Mouse (Mus musculus) layer of hippocampus, postnatal 36 days (tissue): ENCODE measurements around the gene Nav3. TPM values are rescaled to one million over a fixed set of nuclear protein-coding genes. Genes with fewer than 3 reads are reported as not detected.

Experiments used
- DNase-seq, 2 experiments: peaks; one replicate each; pipeline ENCODE4 v3.0.0; 2022
- total RNA-seq, 2 experiments: library from RNA; stranded (reverse); gene quantifications; 2 replicates each; pipeline ENCODE4 v1.2.3; 2021

Nav3 gene
- total RNA-seq, 2 experiments from 2014 or later = 78.4 to 96.7 TPM

GRCm38 (mm10) chr10:110192026-110192805 lies 263.8 kb downstream of the Nav3 start:
- peak; percentile 34 to 44 for DNase-seq

- no peak for DNase-seq
Measured at GRCm38 (mm10) chr10:110186242-110186641, 269.8 kb downstream of the Nav3 start.

- DNase-seq = no peak
Measured at GRCm38 (mm10) chr10:110175874-110176273, 280.1 kb downstream of the Nav3 start.

GRCm38 (mm10) chr10:110169416-110169815 lies 286.6 kb downstream of the Nav3 start:
- DNase-seq = no peak

- no peak for DNase-seq
Measured at GRCm38 (mm10) chr10:110168892-110169291, 287.1 kb downstream of the Nav3 start.

- no peak for DNase-seq
Measured at GRCm38 (mm10) chr10:110162596-110162995, 293.4 kb downstream of the Nav3 start.

GRCm38 (mm10) chr10:110160894-110161293 lies 295.1 kb downstream of the Nav3 start:
- DNase-seq = no peak

- no peak for DNase-seq
Measured at GRCm38 (mm10) chr10:110159548-110159947, 296.5 kb downstream of the Nav3 start.

GRCm38 (mm10) chr10:110158122-110158521 lies 297.9 kb downstream of the Nav3 start:
- DNase-seq = no peak

- DNase-seq = no peak
Measured at GRCm38 (mm10) chr10:110156412-110156811, 299.6 kb downstream of the Nav3 start.

GRCm38 (mm10) chr10:110155494-110155893 lies 300.5 kb downstream of the Nav3 start:
- DNase-seq = peak in 1 of 2 experiments; percentile 17

GRCm38 (mm10) chr10:110154873-110155237 lies 301.1 kb downstream of the Nav3 start:
- no peak for DNase-seq

GRCm38 (mm10) chr10:110154001-110154872 lies 301.8 kb downstream of the Nav3 start:
- DNase-seq = no peak

- no peak for DNase-seq
Measured at GRCm38 (mm10) chr10:110120572-110120971, 335.4 kb downstream of the Nav3 start.

GRCm38 (mm10) chr10:110117341-110117740 lies 338.7 kb downstream of the Nav3 start:
- DNase-seq = no peak

GRCm38 (mm10) chr10:110112669-110113458 lies 343.1 kb downstream of the Nav3 start:
- no peak for DNase-seq

GRCm38 (mm10) chr10:110103255-110103654 lies 352.7 kb downstream of the Nav3 start:
- DNase-seq = no peak

- no peak for DNase-seq
Measured at GRCm38 (mm10) chr10:110102231-110102630, 353.8 kb downstream of the Nav3 start.

GRCm38 (mm10) chr10:110094433-110094832 lies 361.6 kb downstream of the Nav3 start:
- DNase-seq = no peak

- DNase-seq = no peak
Measured at GRCm38 (mm10) chr10:110088444-110089061, 367.5 kb downstream of the Nav3 start.

- DNase-seq = no peak
Measured at GRCm38 (mm10) chr10:110085903-110086302, 370.1 kb downstream of the Nav3 start.

- peak; percentile 32 to 45 for DNase-seq
Measured at GRCm38 (mm10) chr10:110085156-110085555, 370.8 kb downstream of the Nav3 start.
